In the genomic region with DNA sequence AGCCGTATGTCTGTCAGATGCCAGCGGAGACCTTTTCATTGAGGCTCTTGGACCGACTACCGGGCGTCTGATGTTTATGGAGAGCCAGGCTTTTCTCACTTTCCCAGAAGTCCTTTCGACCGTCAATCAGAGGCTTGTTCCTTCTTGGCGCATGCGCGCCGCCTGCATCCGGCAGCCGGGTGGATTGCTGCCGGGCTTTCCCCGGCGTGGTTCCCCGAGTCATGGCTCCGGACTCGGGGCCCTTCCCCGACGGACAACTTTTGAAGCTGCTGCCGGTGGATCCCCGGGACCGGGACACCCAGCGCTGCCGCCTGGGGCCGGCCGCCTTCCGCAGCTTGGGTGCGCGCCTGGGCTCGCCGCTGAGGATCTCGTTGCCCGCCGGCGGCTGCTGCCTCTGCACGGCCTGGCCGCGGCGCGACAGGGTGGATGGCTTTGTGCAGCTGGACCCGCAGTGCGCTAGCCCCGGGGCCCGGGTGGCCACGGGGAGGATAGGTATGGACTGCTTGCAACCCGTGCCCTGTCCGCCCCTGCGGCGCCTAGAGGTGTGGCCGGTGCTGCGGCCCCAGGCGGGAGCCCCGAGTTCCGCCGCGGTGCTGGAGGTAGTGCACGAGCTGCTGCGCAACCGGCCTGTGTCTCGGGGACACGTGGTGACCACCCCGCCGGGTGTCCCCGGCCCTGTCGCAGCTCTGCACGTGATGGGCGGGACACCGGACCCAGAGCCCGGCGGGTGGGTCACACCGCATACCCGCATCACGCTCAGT, we compare ENCODE assay signal across 8 mouse cellular contexts. TPM values are rescaled to one million over a fixed set of nuclear protein-coding genes. Genes with fewer than 3 reads are reported as not detected.
DNase-seq lines count a peak whose midpoint lies in the region; ATAC-seq and TF ChIP-seq lines count a peak whose summit lies in the region.

No protein-coding gene starts in this region.

- peaks cover 19% of the 10 kb centered on the region for H3K36me3 ChIP-seq in embryonic facial prominence, embryonic 13.5 days
- peaks cover 4% of the 10 kb centered on the region; the same call in 1 of the 2 replicates for H3K36me3 ChIP-seq in heart, adult 2 months (ENCODE audit: control insufficient read depth, insufficient read depth, low read length)
- peaks cover 3% of the 10 kb centered on the region; the same call in 1 of the 2 replicates for H3K36me3 ChIP-seq in kidney, adult 2 months (ENCODE audit: control insufficient read depth, insufficient read depth, low read length)
- H3K36me3 ChIP-seq in limb, embryonic 13.5 days: peaks cover 20% of the 10 kb centered on the region
- H3K36me3 ChIP-seq in midbrain, embryonic 15.5 days (replicated peaks): peaks cover 7% of the 10 kb centered on the region; the same call in 1 of the 2 replicates

- H3K79me2 ChIP-seq in heart, adult 2 months (replicated peaks; ENCODE audit: control insufficient read depth, insufficient read depth, low read length): peaks cover 4% of the 10 kb centered on the region; the same call in 1 of the 2 replicates

- WGBS in embryonic facial prominence, embryonic 13.5 days: under 1% methylated on average over 74 of the region's 75 CpGs
- under 1% methylated on average over 75 of the region's 75 CpGs for WGBS in heart, adult 2 months
- under 1% methylated on average over 75 of the region's 75 CpGs for WGBS in kidney, adult 2 months
- WGBS in limb, embryonic 13.5 days: under 1% methylated on average over 75 of the region's 75 CpGs
- WGBS in midbrain, embryonic 15.5 days: under 1% methylated on average over 75 of the region's 75 CpGs

- H3K4me3 ChIP-seq in embryonic facial prominence, embryonic 13.5 days: peak overlapping the region; percentile 99
- peak overlapping the region; percentile 61 for H3K4me3 ChIP-seq in heart, adult 2 months
- H3K4me3 ChIP-seq in kidney, adult 2 months (ENCODE audit: insufficient read depth, low read depth, low read length): peak overlapping the region; percentile 72
- H3K4me3 ChIP-seq in limb, embryonic 13.5 days: peak overlapping the region; percentile 99
- H3K4me3 ChIP-seq in midbrain, embryonic 15.5 days: peak overlapping the region; percentile 99

- intact Hi-C loops in heart, adult 2 months (cut with DNase I): loop anchor here (2.0 to 10.0 kb wide), 2 partner anchors 72 to 124 kb away; a partner anchor contains a TSS

- H3K4me1 ChIP-seq in embryonic facial prominence, embryonic 13.5 days: peaks cover 11% of the 10 kb centered on the region; the same call in 1 of the 2 replicates
- peaks cover 4% of the 10 kb centered on the region for H3K4me1 ChIP-seq in heart, adult 2 months (ENCODE audit: control insufficient read depth, insufficient read depth, low read length)
- H3K4me1 ChIP-seq in kidney, adult 2 months (ENCODE audit: control insufficient read depth, insufficient read depth, low read length): peaks cover 3% of the 10 kb centered on the region; the same call in 1 of the 2 replicates
- H3K4me1 ChIP-seq in limb, embryonic 13.5 days: peaks cover 11% of the 10 kb centered on the region; the same call in 1 of the 2 replicates
- H3K4me1 ChIP-seq in midbrain, embryonic 15.5 days: peaks cover 19% of the 10 kb centered on the region

- H3K27me3 ChIP-seq in embryonic facial prominence, embryonic 13.5 days: peaks cover 6% of the 10 kb centered on the region; the same call in 1 of the 2 replicates
- no peaks in the 10 kb centered on the region for H3K27me3 ChIP-seq in heart, adult 2 months (ENCODE audit: control insufficient read depth, insufficient read depth, low read length)
- H3K27me3 ChIP-seq in kidney, adult 2 months (replicated peaks; ENCODE audit: control insufficient read depth, insufficient read depth, low read length): no peaks in the 10 kb centered on the region; the same call in 1 of the 2 replicates
- peaks cover 5% of the 10 kb centered on the region; the same call in 1 of the 2 replicates for H3K27me3 ChIP-seq in limb, embryonic 13.5 days
- H3K27me3 ChIP-seq in midbrain, embryonic 15.5 days (replicated peaks): no peaks in the 10 kb centered on the region

- peak overlapping the region; percentile 92 for H3K4me2 ChIP-seq in embryonic facial prominence, embryonic 13.5 days
- peak overlapping the region; percentile 99 for H3K4me2 ChIP-seq in limb, embryonic 13.5 days (replicated peaks)
- peak overlapping the region; percentile 91 for H3K4me2 ChIP-seq in midbrain, embryonic 15.5 days

- ATAC-seq in embryonic facial prominence, embryonic 13.5 days (ENCODE audit: insufficient number of reproducible peaks, insufficient read depth, low FRiP score, low TSS enrichment, low read depth): peak; percentile 85
- peak; percentile 86 for ATAC-seq in limb, embryonic 13.5 days (ENCODE audit: low FRiP score, low read depth)
- peak; percentile 88 for ATAC-seq in midbrain, embryonic 15.5 days (replicated peaks)

- TF ChIP-seq CTCF in heart, adult 2 months (IDR thresholded peaks at IDR 0.05): no peak; the same call in 1 of the 2 replicates
- no peak for TF ChIP-seq CTCF in kidney, adult 2 months (conservative IDR thresholded peaks at IDR 0.05; ENCODE audit: insufficient read depth, insufficient read length, low read depth, low read length)

- peak; percentile 71 for TF ChIP-seq POLR2A in heart, adult 2 months (IDR thresholded peaks at IDR 0.05; ENCODE audit: insufficient read depth, low read depth, low read length)
- peak; percentile 38 for TF ChIP-seq POLR2A in kidney, adult 2 months (IDR thresholded peaks at IDR 0.05; ENCODE audit: low read depth, low read length)

- H3K9me3 ChIP-seq in embryonic facial prominence, embryonic 13.5 days: no peaks in the 10 kb centered on the region
- no peaks in the 10 kb centered on the region for H3K9me3 ChIP-seq in limb, embryonic 13.5 days
- no peaks in the 10 kb centered on the region for H3K9me3 ChIP-seq in midbrain, embryonic 15.5 days

- H3K27ac ChIP-seq in embryonic facial prominence, embryonic 13.5 days: peak overlapping the region; percentile 62; the same call in 1 of the 2 replicates
- H3K27ac ChIP-seq in heart, adult 2 months: peak overlapping the region; percentile 83
- H3K27ac ChIP-seq in kidney, adult 2 months (ENCODE audit: insufficient read depth, low read depth, low read length): no peak overlapping the region; the same call in 1 of the 2 replicates
- H3K27ac ChIP-seq in limb, embryonic 13.5 days: peak overlapping the region; percentile 84
- H3K27ac ChIP-seq in midbrain, embryonic 15.5 days: peak overlapping the region; percentile 81

- DNase-seq in 416B (ENCODE audit: low read depth): peak; percentile 90
- peak; percentile 92 to 93 for DNase-seq in adrenal gland, postnatal 36 days
- DNase-seq in heart, adult 2 months: peak; percentile 89 to 93
- peak; percentile 95 for DNase-seq in kidney, adult 2 months
- DNase-seq in spleen, adult 18-20 months: peak; percentile 79 to 80

- TF ChIP-seq EP300 in heart, adult 2 months (IDR thresholded peaks at IDR 0.05; ENCODE audit: insufficient read depth, low read depth, low read length): 0 out of 2 replicates have a peak, but pooled peaks have one; percentile 14

- peak overlapping the region; percentile 98 for H3K9ac ChIP-seq in embryonic facial prominence, embryonic 13.5 days
- peak overlapping the region; percentile 96 for H3K9ac ChIP-seq in heart, adult 2 months (ENCODE audit: low read depth, low read length)
- peak overlapping the region; percentile 96 for H3K9ac ChIP-seq in limb, embryonic 13.5 days
- peak overlapping the region; percentile 90 for H3K9ac ChIP-seq in midbrain, embryonic 15.5 days

RNA-seq across cellular contexts. Expression of a gene that starts 6.1 kb away (rescaled TPM):
- 1 to 10 TPM in 1 of 2 experiments, under 1 TPM in 1; 0.72 to 1.8 TPM for total RNA-seq in adrenal gland, postnatal 36 days (2021)
- 0.73 TPM in 1 of 2 replicates, not detected in the other for polyA plus RNA-seq in embryonic facial prominence, embryonic 13.5 days (2015; fragmentation: Nextera tagmentation; extraction: Ambion mirVana)
- total RNA-seq in heart, adult 2 months (2021): under 1 TPM; 0.36 to 0.44 TPM
- polyA plus RNA-seq in heart, adult 2 months (2012; rRNA removed): 0.38 TPM in 1 of 2 replicates, not detected in the other
- polyA plus RNA-seq in kidney, adult 2 months (2012; rRNA removed): 0.19 and 0.24 TPM in 2 replicates
- polyA plus RNA-seq in limb, embryonic 13.5 days (2015; fragmentation: Nextera tagmentation; extraction: Ambion mirVana): 0.62 TPM in 1 of 2 replicates, not detected in the other
- 0.31 TPM in 2 replicates for polyA plus RNA-seq in midbrain, embryonic 15.5 days (2015; fragmentation: Nextera tagmentation; extraction: Ambion mirVana)

RNA-seq across cellular contexts. Expression of a gene that starts 19.5 kb away (rescaled TPM):
- 1 to 10 TPM; 4.9 to 5.5 TPM for total RNA-seq in adrenal gland, postnatal 36 days (2021)
- polyA plus RNA-seq in embryonic facial prominence, embryonic 13.5 days (2015; fragmentation: Nextera tagmentation; extraction: Ambion mirVana): 10.5 and 10.6 TPM in 2 replicates
- total RNA-seq in heart, adult 2 months (2021): 1 to 10 TPM; 3.1 to 3.3 TPM
- 4.4 and 4.7 TPM in 2 replicates for polyA plus RNA-seq in heart, adult 2 months (2012; rRNA removed)
- 1,128 and 1,147 TPM in 2 replicates for polyA plus RNA-seq in kidney, adult 2 months (2012; rRNA removed)
- 35.1 and 38.7 TPM in 2 replicates for polyA plus RNA-seq in limb, embryonic 13.5 days (2015; fragmentation: Nextera tagmentation; extraction: Ambion mirVana)
- 36.8 and 43.0 TPM in 2 replicates for polyA plus RNA-seq in midbrain, embryonic 15.5 days (2015; fragmentation: Nextera tagmentation; extraction: Ambion mirVana)

Comparison
In these comparisons a context has a peak if more than half of its experiments do, and no peak if none do; other contexts are left out.
1. RNA of a gene that starts 19.5 kb away (polyA plus RNA-seq): 1,128 to 1,147 TPM in kidney, adult 2 months; 35.1 to 38.7 TPM in limb, embryonic 13.5 days, 36.8 to 43.0 TPM in midbrain, embryonic 15.5 days, 10.5 to 10.6 TPM in embryonic facial prominence, embryonic 13.5 days and 4.4 to 4.7 TPM in heart, adult 2 months; every median in the first group is over 10 times any median in the second.
2. Peak in every context shown above with its lines, with median percentiles within 50 percentile points of each other: DNase-seq, ATAC-seq, H3K4me2 ChIP-seq, H3K4me3 ChIP-seq and H3K9ac ChIP-seq.